ENCODE assay signal across 10 mouse cellular contexts in the genomic region with DNA sequence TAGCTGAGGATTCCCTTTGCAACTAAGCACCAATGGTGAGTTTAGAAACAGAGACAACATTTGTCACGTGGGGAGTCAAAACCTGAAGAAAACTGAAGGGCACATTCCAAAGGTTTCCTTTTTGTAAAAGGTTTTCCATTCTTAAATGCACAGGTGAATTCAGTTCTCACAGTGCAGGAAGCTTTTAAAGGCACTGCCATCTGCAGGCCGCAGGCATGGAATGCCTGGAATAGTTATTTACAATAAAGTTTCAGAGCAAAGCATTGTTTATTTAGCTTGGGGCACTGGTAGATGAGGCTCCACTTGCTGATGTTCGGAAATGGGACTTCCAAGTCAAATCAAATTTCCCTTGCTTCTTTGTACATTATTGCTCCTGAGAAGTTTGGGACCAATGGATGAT. TPM values are rescaled to one million over a fixed set of nuclear protein-coding genes. Genes with fewer than 3 reads are reported as not detected.
DNase-seq lines count a peak whose midpoint lies in the region; ATAC-seq and TF ChIP-seq lines count a peak whose summit lies in the region.
"Had no signal": no experiment of that assay in that cellular context is flagged by ENCODE, and none has a peak within 500 bp of the region (broad histone marks: within the 10 kb centered on the region; RNA-seq: fewer than 3 reads in every experiment).

No protein-coding gene starts in this region.

- H3K27me3 ChIP-seq in Patski: no peaks in the 10 kb centered on the region
- H3K27me3 ChIP-seq in hindbrain, postnatal 0 days (ENCODE audit: insufficient read depth, low read length): no peaks in the 10 kb centered on the region

- ATAC-seq in Patski: no peak
- no peak for ATAC-seq in hindbrain, postnatal 0 days

- H3K27ac ChIP-seq in hindbrain, postnatal 0 days: no peak overlapping the region

- in situ Hi-C loops in Patski (cut with MboI; ENCODE audit: low pct_unique_long_range_greater_than_20kb): no loop called here

- H3K4me2 ChIP-seq in hindbrain, postnatal 0 days (ENCODE audit: low read depth, low read length): peak overlapping the region; percentile 73

- H3K9ac ChIP-seq in hindbrain, postnatal 0 days (replicated peaks; ENCODE audit: low read length): no peak overlapping the region

- DNase-seq in cerebellum, postnatal 14 days: peak; percentile 26 to 38
- DNase-seq in cerebellum, adult 11-12 months: no peak
- DNase-seq in Patski (ENCODE audit: low read depth, low spot score): no peak
- DNase-seq in hindbrain, postnatal 0 days (ENCODE audit: low spot score): peak; percentile 55
- DNase-seq in lung, postnatal 25 days (ENCODE audit: low spot score): peak; percentile 7
- no peak for DNase-seq in spleen, adult 12 weeks (ENCODE audit: low spot score)
- DNase-seq in gastrocnemius, postnatal 4 days (ENCODE audit: low spot score in 2 of 2): no peak
- no peak for DNase-seq in adrenal gland, postnatal 10 days

- no peaks in the 10 kb centered on the region for H3K36me3 ChIP-seq in hindbrain, postnatal 0 days (ENCODE audit: insufficient read depth, low read length)

- WGBS in hindbrain, postnatal 0 days: 32% methylated on average over 3 of the region's 3 CpGs

- POLR2A ChIA-PET in Patski (lab: Charles Lee): interaction anchor here (0.6 to 1.0 kb wide), 2 partner anchors 120 to 941 kb away, joined by 3 read pairs; no protein-coding TSS in a partner anchor

- peak; percentile 54 for TF ChIP-seq CTCF in Patski (IDR thresholded peaks at IDR 0.05)
- peak; percentile 59 for TF ChIP-seq CTCF in hindbrain, postnatal 0 days (IDR thresholded peaks at IDR 0.05; ENCODE audit: low read depth)

- H3K4me3 ChIP-seq in hindbrain, postnatal 0 days (ENCODE audit: low read length): peak overlapping the region; percentile 77; the same call in 1 of the 2 replicates

- CTCF ChIA-PET in Patski (lab: Charles Lee): interaction anchor here (0.8 to 2.1 kb wide), 8 partner anchors 10 to 80 kb away, joined by 3 to 8 read pairs (median 5); no protein-coding TSS in a partner anchor

- H3K9me3 ChIP-seq in hindbrain, postnatal 0 days (ENCODE audit: low read length): no peaks in the 10 kb centered on the region

- H3K4me1 ChIP-seq in hindbrain, postnatal 0 days (ENCODE audit: insufficient read depth, low read length): peaks cover 13% of the 10 kb centered on the region; the same call in 1 of the 2 replicates

RNA-seq across cellular contexts. Expression of gene Ncoa5, which starts 2.1 kb away (rescaled TPM):
- 40.0 TPM for polyA plus RNA-seq in Patski (2021)
- 60.8 and 101 TPM in 2 replicates for total RNA-seq in hindbrain, postnatal 0 days (2014; rRNA removed)
- 55.5 and 56.3 TPM in 2 replicates for polyA plus RNA-seq in hindbrain, postnatal 0 days (2015; fragmentation: Nextera tagmentation; extraction: Ambion mirVana)
- 10 to 100 TPM; 31.4 to 34.4 TPM for total RNA-seq in gastrocnemius, postnatal 4 days (2021)
- 10 to 100 TPM; 29.3 to 35.9 TPM for total RNA-seq in adrenal gland, postnatal 10 days (2021)

RNA-seq across cellular contexts. Expression of gene Cd40, which starts 22.9 kb away (rescaled TPM):
- polyA plus RNA-seq in Patski (2021): 0.39 TPM
- total RNA-seq in hindbrain, postnatal 0 days (2014; rRNA removed): 3.8 and 7.3 TPM in 2 replicates
- 4.8 and 5.4 TPM in 2 replicates for polyA plus RNA-seq in hindbrain, postnatal 0 days (2015; fragmentation: Nextera tagmentation; extraction: Ambion mirVana)
- 1 to 10 TPM; 1.8 to 2.3 TPM for total RNA-seq in gastrocnemius, postnatal 4 days (2021)
- total RNA-seq in adrenal gland, postnatal 10 days (2021): 1 to 10 TPM; 2.9 to 3.3 TPM

RNA-seq across cellular contexts. Expression of gene 1700025C18Rik, which starts 58.0 kb away (rescaled TPM):
- polyA plus RNA-seq in Patski (2021): not detected
- not detected in 2 replicates for total RNA-seq in hindbrain, postnatal 0 days (2014; rRNA removed)
- polyA plus RNA-seq in hindbrain, postnatal 0 days (2015; fragmentation: Nextera tagmentation; extraction: Ambion mirVana): not detected in 2 replicates
- not detected for total RNA-seq in gastrocnemius, postnatal 4 days (2021)
- total RNA-seq in adrenal gland, postnatal 10 days (2021): not detected
- total RNA-seq: heart, postnatal 10 days; neutrophil, adult 5-6 weeks had no signal

Comparison
In these comparisons a context has a peak if more than half of its experiments do, and no peak if none do; other contexts are left out.
1. DNase-seq: peak in cerebellum, postnatal 14 days (2 of 2), hindbrain, postnatal 0 days (single experiment) and lung, postnatal 25 days (single experiment); none in cerebellum, adult 11-12 months (single experiment), Patski (single experiment), spleen, adult 12 weeks (single experiment), gastrocnemius, postnatal 4 days (0 of 2) and adrenal gland, postnatal 10 days (single experiment).